Mouse (Mus musculus): ENCODE data around the gene Itgb4. TPM values are rescaled to one million over a fixed set of nuclear protein-coding genes. Genes with fewer than 3 reads are reported as not detected.

Itgb4 gene
- polyA plus RNA-seq, 1 experiment = 2.5 TPM

DNA sequence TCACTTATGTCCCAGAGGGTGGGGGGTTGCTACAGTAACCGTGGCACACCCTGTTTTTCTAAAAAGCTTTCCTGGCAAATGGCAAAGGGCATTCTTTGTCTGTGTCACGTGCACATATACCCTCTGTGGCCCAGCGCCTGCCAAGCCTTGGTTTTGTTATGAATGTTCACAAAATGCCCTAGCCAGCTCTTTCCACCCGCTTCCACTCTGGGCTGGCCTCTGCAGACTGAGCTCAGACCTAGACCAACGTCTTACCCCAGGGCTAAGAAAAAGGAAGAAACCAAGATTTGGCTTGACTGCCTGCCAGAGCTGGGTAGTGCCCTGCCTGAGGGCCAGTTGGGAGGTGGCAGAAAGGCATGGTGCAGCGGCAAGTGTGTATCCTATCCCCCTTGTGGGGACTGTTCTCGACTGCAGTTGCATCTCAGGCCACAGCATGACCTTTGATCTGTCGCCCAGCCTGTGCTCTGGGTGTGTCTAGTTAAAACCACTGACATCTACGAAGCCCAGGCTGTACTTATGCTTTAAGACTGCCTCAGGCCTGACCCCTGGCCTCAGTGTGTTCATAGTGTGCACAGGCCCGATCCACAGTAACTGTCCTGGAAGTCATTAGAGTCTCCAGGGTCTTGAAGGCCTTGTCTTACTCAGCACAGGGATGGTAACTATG is 19.2 kb upstream of the Itgb4 start:
- no peaks in the 10 kb centered on the region for H3K27me3 ChIP-seq (ENCODE audit: control insufficient read depth, insufficient read depth, low read length)
- no peak for DNase-seq (ENCODE audit: low read depth in 1 of 2, low spot score in 2 of 2)
- 0 out of 2 replicates have a peak overlapping the region, but pooled peaks have one; percentile 5 for H3K27ac ChIP-seq (ENCODE audit: insufficient read depth, low read length)
- 69% methylated on average over 10 of the region's 10 CpGs for WGBS
- TF ChIP-seq CTCF (IDR thresholded peaks at IDR 0.05; ENCODE audit: extremely low read depth, insufficient read depth, insufficient read length, insufficient replicate concordance) (no peak), POLR2A (IDR thresholded peaks at IDR 0.05; ENCODE audit: low read depth, low read length) (no peak)
- no peak overlapping the region for H3K4me3 ChIP-seq (ENCODE audit: extremely low read depth, insufficient read depth, insufficient read length)
- H3K36me3 ChIP-seq (ENCODE audit: control insufficient read depth, insufficient read depth, low read length) = peaks cover 30% of the 10 kb centered on the region
- H3K4me1 ChIP-seq (ENCODE audit: control insufficient read depth, insufficient read depth, insufficient read length) = no peaks in the 10 kb centered on the region

GRCm38 (mm10) chr11:115956453-115956852 is 18.1 kb upstream of the Itgb4 start:
- no peak overlapping the region for H3K27ac ChIP-seq (ENCODE audit: insufficient read depth, low read length)
- H3K4me3 ChIP-seq (ENCODE audit: extremely low read depth, insufficient read depth, insufficient read length) = no peak overlapping the region
- DNase-seq (ENCODE audit: low read depth in 1 of 2, low spot score in 2 of 2) = no peak
- H3K27me3 ChIP-seq (ENCODE audit: control insufficient read depth, insufficient read depth, low read length) = no peaks in the 10 kb centered on the region
- H3K36me3 ChIP-seq (ENCODE audit: control insufficient read depth, insufficient read depth, low read length) = peaks cover 38% of the 10 kb centered on the region
- H3K4me1 ChIP-seq (ENCODE audit: control insufficient read depth, insufficient read depth, insufficient read length) = no peaks in the 10 kb centered on the region
- 91% methylated on average over 4 of the region's 4 CpGs for WGBS
- no peak for TF ChIP-seq CTCF (IDR thresholded peaks at IDR 0.05; ENCODE audit: extremely low read depth, insufficient read depth, insufficient read length, insufficient replicate concordance)

- TF ChIP-seq CTCF (IDR thresholded peaks at IDR 0.05; ENCODE audit: extremely low read depth, insufficient read depth, insufficient read length, insufficient replicate concordance) (no peak), POLR2A (IDR thresholded peaks at IDR 0.05; ENCODE audit: low read depth, low read length) (no peak)
- H3K4me3 ChIP-seq (ENCODE audit: extremely low read depth, insufficient read depth, insufficient read length) = no peak overlapping the region
- H3K27ac ChIP-seq (ENCODE audit: insufficient read depth, low read length) = no peak overlapping the region
- H3K27me3 ChIP-seq (ENCODE audit: control insufficient read depth, insufficient read depth, low read length) = no peaks in the 10 kb centered on the region
- no peak for DNase-seq (ENCODE audit: low read depth in 1 of 2, low spot score in 2 of 2)
- no peaks in the 10 kb centered on the region for H3K4me1 ChIP-seq (ENCODE audit: control insufficient read depth, insufficient read depth, insufficient read length)
- 84% methylated on average over 7 of the region's 7 CpGs for WGBS
- peaks cover 46% of the 10 kb centered on the region for H3K36me3 ChIP-seq (ENCODE audit: control insufficient read depth, insufficient read depth, low read length)
These were observed 16.5 kb upstream of the Itgb4 start for GRCm38 (mm10) chr11:115957971-115958370.

- 96% methylated on average over 9 of the region's 9 CpGs for WGBS
- TF ChIP-seq POLR2A (IDR thresholded peaks at IDR 0.05; ENCODE audit: low read depth, low read length) (no peak), CTCF (IDR thresholded peaks at IDR 0.05; ENCODE audit: extremely low read depth, insufficient read depth, insufficient read length, insufficient replicate concordance) (no peak)
- Histone ChIP-seq H3K27me3 (ENCODE audit: control insufficient read depth, insufficient read depth, low read length) (no peaks in the 10 kb centered on the region), H3K4me1 (ENCODE audit: control insufficient read depth, insufficient read depth, insufficient read length) (no peaks in the 10 kb centered on the region), H3K27ac (ENCODE audit: insufficient read depth, low read length) (no peak overlapping the region), H3K4me3 (ENCODE audit: extremely low read depth, insufficient read depth, insufficient read length) (no peak overlapping the region), H3K36me3 (ENCODE audit: control insufficient read depth, insufficient read depth, low read length) (peaks cover 51% of the 10 kb centered on the region)
- DNase-seq (ENCODE audit: low read depth in 1 of 2, low spot score in 2 of 2) = no peak
These were observed 15.5 kb upstream of the Itgb4 start for GRCm38 (mm10) chr11:115959018-115959417.

DNA sequence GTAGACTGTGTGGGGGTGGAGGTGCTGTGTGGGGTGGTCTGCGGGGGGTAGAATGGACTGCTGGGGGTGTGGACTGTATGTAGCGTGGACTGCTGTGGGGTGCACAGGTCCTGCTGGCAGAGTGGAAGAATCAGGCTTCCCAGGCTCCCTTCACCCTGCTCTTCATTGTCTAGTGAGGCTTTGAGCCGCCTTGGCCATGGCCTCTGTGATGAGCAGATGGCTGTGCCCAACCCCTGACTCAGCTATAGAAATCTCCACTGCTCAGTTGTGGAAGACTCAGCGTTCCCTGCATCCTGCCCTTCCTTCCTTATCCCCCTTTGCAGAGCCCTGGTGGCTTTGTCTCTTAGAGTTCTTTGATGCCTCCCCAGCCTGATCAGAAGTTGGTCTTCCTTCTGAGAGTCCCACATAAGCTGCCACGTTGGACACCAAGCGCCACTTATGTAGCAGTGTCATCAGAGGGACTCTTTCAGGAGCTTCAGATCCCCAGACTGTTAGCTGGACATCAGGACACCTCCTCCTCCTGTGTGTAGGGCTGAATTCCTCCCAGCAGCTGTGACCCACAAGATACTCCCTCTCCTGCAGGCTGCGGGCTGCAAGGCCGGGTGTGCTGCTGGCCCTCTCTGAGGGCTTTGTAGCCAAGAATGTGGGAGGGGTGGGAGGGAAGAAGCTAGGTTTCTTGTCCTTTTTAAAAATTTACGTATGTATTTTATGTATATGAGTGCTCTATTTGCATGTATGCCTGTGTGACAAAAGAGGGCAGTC is 11.7 kb upstream of the Itgb4 start:
- H3K4me3 ChIP-seq (ENCODE audit: extremely low read depth, insufficient read depth, insufficient read length) = no peak overlapping the region
- H3K4me1 ChIP-seq (ENCODE audit: control insufficient read depth, insufficient read depth, insufficient read length) = no peaks in the 10 kb centered on the region
- no peak for DNase-seq (ENCODE audit: low read depth in 1 of 2, low spot score in 2 of 2)
- 95% methylated on average over 9 of the region's 9 CpGs for WGBS
- no peak overlapping the region for H3K27ac ChIP-seq (ENCODE audit: insufficient read depth, low read length)
- TF ChIP-seq POLR2A (IDR thresholded peaks at IDR 0.05; ENCODE audit: low read depth, low read length) (no peak), CTCF (IDR thresholded peaks at IDR 0.05; ENCODE audit: extremely low read depth, insufficient read depth, insufficient read length, insufficient replicate concordance) (no peak)
- peaks cover 50% of the 10 kb centered on the region for H3K36me3 ChIP-seq (ENCODE audit: control insufficient read depth, insufficient read depth, low read length)
- H3K27me3 ChIP-seq (ENCODE audit: control insufficient read depth, insufficient read depth, low read length) = no peaks in the 10 kb centered on the region

- WGBS = 47% methylated on average over 10 of the region's 10 CpGs
- Histone ChIP-seq H3K4me3 (ENCODE audit: extremely low read depth, insufficient read depth, insufficient read length) (no peak overlapping the region), H3K27ac (ENCODE audit: insufficient read depth, low read length) (0 out of 2 replicates have a peak overlapping the region, but pooled peaks have one; percentile 31), H3K36me3 (ENCODE audit: control insufficient read depth, insufficient read depth, low read length) (peaks cover 43% of the 10 kb centered on the region), H3K4me1 (ENCODE audit: control insufficient read depth, insufficient read depth, insufficient read length) (peaks cover 6% of the 10 kb centered on the region; the same call in 1 of the 2 replicates), H3K27me3 (ENCODE audit: control insufficient read depth, insufficient read depth, low read length) (no peaks in the 10 kb centered on the region)
- no peak for TF ChIP-seq POLR2A (IDR thresholded peaks at IDR 0.05; ENCODE audit: low read depth, low read length)
- no peak for TF ChIP-seq CTCF (IDR thresholded peaks at IDR 0.05; ENCODE audit: extremely low read depth, insufficient read depth, insufficient read length, insufficient replicate concordance)
- no peak for DNase-seq (ENCODE audit: low read depth in 1 of 2, low spot score in 2 of 2)
These were observed 9.4 kb upstream of the Itgb4 start for GRCm38 (mm10) chr11:115964977-115965604.
